In the genomic region with DNA sequence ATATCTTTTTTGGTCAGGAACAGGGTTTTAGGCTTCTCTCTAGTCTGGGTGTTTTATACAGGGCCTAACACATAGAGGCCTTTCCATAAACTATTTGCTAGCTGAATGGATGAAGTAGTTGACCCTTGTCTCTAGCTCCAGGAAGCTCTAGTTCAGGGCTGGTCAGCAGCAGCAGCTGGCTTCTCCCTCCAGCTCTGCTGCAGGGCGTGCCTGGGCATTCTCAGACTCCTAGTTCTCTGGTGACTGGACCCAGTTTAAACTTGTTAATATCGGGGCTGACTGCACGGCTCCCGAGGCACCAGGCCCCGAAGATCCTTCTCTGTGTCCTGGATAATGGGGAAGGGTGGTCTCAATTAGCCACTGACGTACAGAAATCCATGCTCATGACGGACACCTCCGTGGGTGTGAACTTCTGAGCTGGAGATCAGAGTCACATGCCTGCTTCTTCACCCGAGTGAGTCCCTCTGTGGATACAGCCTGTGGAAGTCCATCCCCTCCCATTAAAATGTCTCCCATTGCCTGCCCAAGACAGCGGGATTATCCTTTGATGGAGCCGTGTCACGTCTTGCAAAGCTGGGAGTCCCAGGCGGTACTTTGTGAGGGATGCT, we compare ENCODE assay signal across 13 mouse cellular contexts. TPM values are rescaled to one million over a fixed set of nuclear protein-coding genes. Genes with fewer than 3 reads are reported as not detected.
DNase-seq lines count a peak whose midpoint lies in the region; ATAC-seq lines count a peak whose summit lies in the region.
"Had no signal": no experiment of that assay in that cellular context is flagged by ENCODE, and none has a peak within 500 bp of the region (broad histone marks: within the 10 kb centered on the region; RNA-seq: fewer than 3 reads in every experiment).

No protein-coding gene starts in this region.

- H3K27me3 ChIP-seq in heart, embryonic 13.5 days (replicated peaks) = peaks cover 3% of the 10 kb centered on the region
- H3K27me3 ChIP-seq in neural tube, embryonic 15.5 days (replicated peaks) = no peaks in the 10 kb centered on the region
- H3K27me3 ChIP-seq in liver, embryonic 13.5 days = peaks cover 5% of the 10 kb centered on the region; the same call in 1 of the 2 replicates

- H3K4me1 ChIP-seq in heart, embryonic 13.5 days = peaks cover 80% of the 10 kb centered on the region
- H3K4me1 ChIP-seq in neural tube, embryonic 15.5 days = peaks cover 63% of the 10 kb centered on the region
- H3K4me1 ChIP-seq in liver, embryonic 13.5 days (replicated peaks) = peaks cover 90% of the 10 kb centered on the region

- H3K4me3 ChIP-seq in heart, embryonic 13.5 days = no peak overlapping the region
- H3K4me3 ChIP-seq in neural tube, embryonic 15.5 days (replicated peaks) = no peak overlapping the region
- 0 out of 2 replicates have a peak overlapping the region, but pooled peaks have one; percentile 1 for H3K4me3 ChIP-seq in liver, embryonic 13.5 days (replicated peaks)
- H3K4me3 ChIP-seq: left cerebral cortex, adult 2 months had no signal

- intact Hi-C loops in heart, postnatal 36 days (cut with DNase I) = loop anchor here (5.0 kb wide), 1 partner anchor 193 kb away; no protein-coding TSS in a partner anchor

- 71% methylated on average over 13 of the region's 13 CpGs for WGBS in heart, embryonic 13.5 days
- 71% methylated on average over 13 of the region's 13 CpGs for WGBS in neural tube, embryonic 15.5 days
- WGBS in liver, embryonic 13.5 days (ENCODE audit: insufficient replicate concordance) = 66% methylated on average over 13 of the region's 13 CpGs

- no peaks in the 10 kb centered on the region for H3K9me3 ChIP-seq in heart, embryonic 13.5 days
- H3K9me3 ChIP-seq in neural tube, embryonic 15.5 days (replicated peaks) = no peaks in the 10 kb centered on the region
- no peaks in the 10 kb centered on the region for H3K9me3 ChIP-seq in liver, embryonic 13.5 days (replicated peaks)

- H3K27ac ChIP-seq in heart, embryonic 13.5 days (replicated peaks) = 0 out of 2 replicates have a peak overlapping the region, but pooled peaks have one; percentile 20
- no peak overlapping the region for H3K27ac ChIP-seq in neural tube, embryonic 15.5 days (replicated peaks)
- peak overlapping the region; percentile 94 for H3K27ac ChIP-seq in liver, embryonic 13.5 days
- H3K27ac ChIP-seq: left cerebral cortex, adult 2 months had no signal

- no peak for DNase-seq in heart, postnatal 36 days
- no peak for DNase-seq in neural tube, embryonic 10.5 days (ENCODE audit: extremely low spot score, low spot score)
- DNase-seq in liver, embryonic 13.5 days = no peak
- no peak for DNase-seq in spleen, postnatal 36 days (ENCODE audit: low spot score in 2 of 2)
- no peak for DNase-seq in spleen, postnatal 10 days (ENCODE audit: low spot score in 2 of 2)
- no peak for DNase-seq in spleen, postnatal 14 days (ENCODE audit: low spot score in 2 of 2)
- DNase-seq: cerebellum, adult 9-11 months; gastrocnemius, postnatal 25 days; heart, postnatal 14 days; thymus, postnatal 25 days had no signal

- H3K36me3 ChIP-seq in heart, embryonic 13.5 days = no peaks in the 10 kb centered on the region
- no peaks in the 10 kb centered on the region for H3K36me3 ChIP-seq in neural tube, embryonic 15.5 days
- no peaks in the 10 kb centered on the region for H3K36me3 ChIP-seq in liver, embryonic 13.5 days

- no peak for ATAC-seq in heart, embryonic 13.5 days (ENCODE audit: extremely low read depth, insufficient number of reproducible peaks, low FRiP score, low TSS enrichment)
- ATAC-seq in neural tube, embryonic 15.5 days (ENCODE audit: low FRiP score) = no peak
- ATAC-seq in liver, embryonic 13.5 days (ENCODE audit: low read depth) = no peak

- H3K9ac ChIP-seq in heart, embryonic 13.5 days = no peak overlapping the region
- H3K9ac ChIP-seq in neural tube, embryonic 15.5 days (replicated peaks) = no peak overlapping the region
- peak overlapping the region; percentile 34 for H3K9ac ChIP-seq in liver, embryonic 13.5 days

- 0 out of 2 replicates have a peak overlapping the region, but pooled peaks have one; percentile 4 for H3K4me2 ChIP-seq in heart, embryonic 13.5 days
- 0 out of 2 replicates have a peak overlapping the region, but pooled peaks have one; percentile 1 for H3K4me2 ChIP-seq in neural tube, embryonic 15.5 days
- H3K4me2 ChIP-seq in liver, embryonic 13.5 days = peak overlapping the region; percentile 92

RNA-seq across cellular contexts. Expression of a gene that starts 4.2 kb away (rescaled TPM):
- 2.4 TPM in 2 replicates for polyA plus RNA-seq in heart, embryonic 13.5 days (2015; fragmentation: Nextera tagmentation; extraction: Ambion mirVana)
- 1 to 10 TPM; 2.8 to 3.2 TPM for total RNA-seq in heart, postnatal 36 days (2021)
- 4.1 and 4.4 TPM in 2 replicates for polyA plus RNA-seq in neural tube, embryonic 15.5 days (2015; fragmentation: Nextera tagmentation; extraction: Ambion mirVana)
- polyA plus RNA-seq in liver, embryonic 13.5 days (2015; fragmentation: Nextera tagmentation; extraction: Ambion mirVana) = 1.2 and 1.3 TPM in 2 replicates

Comparison
In these comparisons a context has a peak if more than half of its experiments do, and no peak if none do; other contexts are left out.
1. H3K4me2 ChIP-seq: peak in every context shown above with its lines; median percentile 92 in liver, embryonic 13.5 days; 4 in heart, embryonic 13.5 days; 1 in neural tube, embryonic 15.5 days.